Mouse (Mus musculus) midbrain, embryonic 11.5 days (tissue): ENCODE data around the gene Sirt6. TPM values are rescaled to one million over a fixed set of nuclear protein-coding genes. Genes with fewer than 3 reads are reported as not detected.
A peak's percentile ranks its signal among the peaks of the same experiment; 100 is the strongest.

Source experiments
- ATAC-seq: fragments of 200-750 bp; cut with Nextera tagmentation; 2 replicates; pipeline ENCODE4 v1.8.0; 2017; ENCODE audit warnings: moderate TSS enrichment, moderate library complexity; ENCODE audit not compliant: low FRiP score
- DNase-seq: peaks from one replicate; pipeline ENCODE4 v3.0.0; 2015; ENCODE audit warnings: low spot score; ENCODE audit errors: missing footprints
- H3K27ac ChIP-seq: fragments of 300-500 bp; sonication (generic); 2 replicates; pipeline ENCODE4 v1.5.1; 2014; ENCODE audit warnings: low read depth, low read length
- H3K27me3 ChIP-seq: fragments of 300-500 bp; sonication (generic); 2 replicates; pipeline ENCODE4 v1.6.1; 2014; ENCODE audit warnings: mild to moderate bottlenecking, low read length, moderate library complexity, mixed read lengths; ENCODE audit not compliant: control insufficient read depth, insufficient read depth
- H3K36me3 ChIP-seq: fragments of 300-500 bp; sonication (generic); 2 replicates; pipeline ENCODE4 v1.6.1; 2014; ENCODE audit warnings: mild to moderate bottlenecking, low read length, moderate library complexity, mixed read lengths; ENCODE audit not compliant: control insufficient read depth, insufficient read depth
- H3K4me1 ChIP-seq: fragments of 300-500 bp; sonication (generic); 2 replicates; pipeline ENCODE4 v1.6.1; 2014; ENCODE audit warnings: low read length; ENCODE audit not compliant: control insufficient read depth, insufficient read depth
- H3K4me2 ChIP-seq: fragments of 300-500 bp; sonication (generic); 2 replicates; pipeline ENCODE4 v1.6.1; 2014; ENCODE audit warnings: mild to moderate bottlenecking, moderate library complexity
- H3K4me3 ChIP-seq: fragments of 300-500 bp; sonication (generic); 2 replicates; pipeline ENCODE4 v1.5.1; 2014; ENCODE audit warnings: low read depth, low read length
- H3K9ac ChIP-seq: fragments of 300-500 bp; sonication (generic); 2 replicates; pipeline ENCODE4 v1.6.1; 2014; ENCODE audit warnings: low read length
- H3K9me3 ChIP-seq: fragments of 300-500 bp; sonication (generic); 2 replicates; pipeline ENCODE4 v1.6.1; 2016; ENCODE audit warnings: low read length; ENCODE audit not compliant: control insufficient read depth
- WGBS: fragments of 180-500 bp; shearing (Covaris S2); extraction: QIAGEN DNeasy Blood & Tissue Kit; methylation state at CpG from one replicate; pipeline ENCODE4 v1.1.7; 2014; 5-methylcytosine and 5-hydroxymethylcytosine counted together
- polyA plus RNA-seq: library from polyadenylated mRNA; unstranded; fragments of >200 nt; fragmentation: Nextera tagmentation; extraction: Ambion mirVana; gene quantifications from 2 replicates; pipeline ENCODE4 v1.2.1, GENCODE M21; 2014

Sirt6 gene
- polyA plus RNA-seq, 1 experiment from 2014 or later, result 36.6 TPM

DNA sequence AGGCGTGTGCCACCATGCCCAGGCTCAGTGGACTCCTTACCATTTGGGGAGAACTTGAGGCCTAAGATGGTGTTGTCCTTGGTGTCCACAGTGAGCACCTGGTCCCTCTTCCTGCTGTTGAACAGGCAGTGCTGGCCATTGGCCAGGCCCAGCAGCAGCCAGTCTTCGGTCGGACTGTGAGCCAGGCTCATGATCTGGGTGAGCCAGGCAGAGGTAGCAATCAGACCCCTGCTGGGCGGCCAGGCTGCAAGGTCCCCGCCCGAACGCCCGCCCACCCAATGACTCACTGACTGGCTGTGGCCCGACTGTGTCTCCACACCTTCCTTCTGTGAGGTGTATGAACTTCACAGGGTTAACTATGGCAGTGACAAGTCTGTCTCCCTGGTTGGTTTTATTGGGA lies 35.8 kb downstream of the Sirt6 start:
- H3K4me1 ChIP-seq, result peaks cover 15% of the 10 kb centered on the region
- ATAC-seq (no peak), DNase-seq (no peak)
- H3K4me2 ChIP-seq, result no peak overlapping the region
- no peak overlapping the region for H3K4me3 ChIP-seq
- no peak overlapping the region for H3K27ac ChIP-seq
- peaks cover 28% of the 10 kb centered on the region for H3K27me3 ChIP-seq
- no peaks in the 10 kb centered on the region for H3K36me3 ChIP-seq
- no peaks in the 10 kb centered on the region for H3K9me3 ChIP-seq
- WGBS, result 76% methylated on average over 9 of the region's 9 CpGs
- no peak overlapping the region for H3K9ac ChIP-seq

DNA sequence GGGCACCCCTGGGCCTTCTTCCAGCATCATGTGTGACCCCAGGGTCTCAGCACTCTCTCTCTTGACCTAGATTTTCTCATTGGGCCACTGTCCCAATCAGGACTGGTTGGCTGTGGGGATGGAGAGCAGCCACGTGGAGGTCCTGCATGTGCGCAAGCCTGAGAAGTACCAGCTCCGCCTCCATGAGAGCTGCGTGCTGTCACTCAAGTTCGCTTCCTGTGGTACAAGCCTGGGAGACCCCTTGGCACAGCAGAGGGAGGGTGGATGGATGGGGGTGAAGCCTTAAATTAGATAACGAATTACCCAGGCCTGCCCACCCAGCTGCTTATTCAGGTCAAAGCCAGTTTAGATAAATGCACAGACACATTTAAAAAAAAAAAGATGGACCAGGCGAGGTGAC lies 38.9 kb downstream of the Sirt6 start:
- ATAC-seq (no peak), DNase-seq (no peak)
- H3K4me3 ChIP-seq, result no peak overlapping the region
- no peak overlapping the region for H3K9ac ChIP-seq
- peaks cover 7% of the 10 kb centered on the region; the same call in 1 of the 2 replicates for H3K27me3 ChIP-seq
- no peak overlapping the region for H3K27ac ChIP-seq
- H3K4me2 ChIP-seq, result no peak overlapping the region
- H3K4me1 ChIP-seq, result no peaks in the 10 kb centered on the region
- H3K9me3 ChIP-seq, result no peaks in the 10 kb centered on the region
- 82% methylated on average over 7 of the region's 7 CpGs for WGBS
- H3K36me3 ChIP-seq, result no peaks in the 10 kb centered on the region

DNA sequence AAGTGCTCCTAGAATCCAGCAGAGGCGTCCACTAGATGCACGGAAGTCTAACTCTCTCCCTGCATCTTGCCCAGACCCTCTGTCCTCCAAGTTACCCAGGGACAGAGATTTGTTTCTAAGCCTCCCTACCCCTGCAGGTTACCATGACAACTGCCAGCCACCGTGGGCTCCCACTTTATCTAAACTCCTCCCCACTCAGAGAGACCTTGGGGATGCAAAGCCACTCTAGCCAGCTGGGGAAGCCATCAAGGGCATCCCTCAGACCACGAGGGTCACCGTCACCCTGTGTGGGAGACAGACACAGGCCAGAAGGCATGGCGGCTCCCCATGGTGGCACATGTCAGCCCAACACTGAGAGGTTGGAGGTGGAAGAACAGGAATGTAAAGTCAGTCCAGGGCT lies 44.2 kb downstream of the Sirt6 start:
- no peaks in the 10 kb centered on the region for H3K36me3 ChIP-seq
- peaks cover 4% of the 10 kb centered on the region for H3K4me1 ChIP-seq
- H3K27ac ChIP-seq, result no peak overlapping the region
- H3K9me3 ChIP-seq, result no peaks in the 10 kb centered on the region
- ATAC-seq (no peak), DNase-seq (no peak)
- no peak overlapping the region for H3K4me3 ChIP-seq
- H3K4me2 ChIP-seq, result no peak overlapping the region
- H3K9ac ChIP-seq, result no peak overlapping the region
- peaks cover 19% of the 10 kb centered on the region; the same call in 1 of the 2 replicates for H3K27me3 ChIP-seq
- 35% methylated on average over 6 of the region's 6 CpGs for WGBS

DNA sequence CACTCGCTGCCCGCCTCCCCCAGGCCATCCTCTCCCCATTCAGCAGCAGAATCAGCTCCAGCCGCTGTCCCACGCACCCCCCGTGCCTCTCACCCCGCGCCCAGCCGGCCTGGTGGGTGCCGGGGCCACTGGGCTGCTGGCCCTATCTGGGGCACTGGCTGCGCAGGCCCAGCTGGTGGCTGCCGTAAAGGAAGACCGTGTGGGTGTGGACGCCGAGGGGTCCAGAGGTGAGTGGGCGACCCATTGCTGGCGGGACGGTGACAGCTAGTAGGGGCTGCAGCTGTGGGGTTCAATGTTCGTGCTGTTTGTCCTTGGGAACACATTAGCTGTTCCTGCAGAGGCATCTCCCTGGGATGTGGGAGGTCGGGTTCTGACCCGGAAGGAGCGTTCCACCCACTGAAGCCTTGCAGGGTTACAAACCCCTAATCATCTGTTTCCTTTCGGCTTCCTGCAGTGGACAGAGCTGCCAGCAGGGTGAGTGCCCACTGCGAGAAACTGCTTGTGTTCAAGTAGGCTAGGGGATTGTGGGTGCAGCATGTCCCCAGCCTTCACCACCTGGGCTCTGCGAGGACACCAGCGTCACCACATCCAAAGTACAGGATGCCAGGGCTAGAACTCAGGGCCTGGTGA lies 47.0 kb downstream of the Sirt6 start:
- no peak overlapping the region for H3K9ac ChIP-seq
- H3K4me1 ChIP-seq, result peaks cover 7% of the 10 kb centered on the region
- ATAC-seq (no peak), DNase-seq (no peak)
- no peak overlapping the region for H3K4me3 ChIP-seq
- H3K27me3 ChIP-seq, result peaks cover 28% of the 10 kb centered on the region; the same call in 1 of the 2 replicates
- no peak overlapping the region for H3K27ac ChIP-seq
- no peaks in the 10 kb centered on the region for H3K9me3 ChIP-seq
- H3K4me2 ChIP-seq, result no peak overlapping the region
- H3K36me3 ChIP-seq, result no peaks in the 10 kb centered on the region
- WGBS, result 55% methylated on average over 25 of the region's 25 CpGs

DNA sequence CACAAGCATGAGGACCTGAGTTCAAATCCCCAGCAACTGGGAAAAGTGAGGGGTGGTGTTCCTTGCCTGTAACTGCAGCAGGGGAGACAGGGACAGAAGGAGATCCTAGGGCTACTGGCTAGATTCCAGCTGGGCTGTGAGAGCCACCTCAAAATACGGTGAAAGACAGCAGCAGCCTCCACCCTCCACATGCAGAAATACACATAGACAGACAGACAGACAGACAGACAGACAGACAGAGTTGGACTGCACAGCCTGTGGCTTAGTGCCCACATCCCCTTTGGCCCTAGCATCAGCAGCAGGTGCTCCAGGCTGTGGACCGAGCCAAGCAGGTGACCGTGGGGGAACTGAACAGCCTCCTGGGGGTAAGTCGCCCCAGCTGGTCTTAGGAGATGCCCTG lies 47.6 kb downstream of the Sirt6 start:
- H3K9ac ChIP-seq, result no peak overlapping the region
- H3K27ac ChIP-seq, result no peak overlapping the region
- no peak overlapping the region for H3K4me3 ChIP-seq
- no peaks in the 10 kb centered on the region for H3K9me3 ChIP-seq
- H3K27me3 ChIP-seq, result peaks cover 30% of the 10 kb centered on the region
- peaks cover 12% of the 10 kb centered on the region for H3K4me1 ChIP-seq
- DNase-seq (no peak), ATAC-seq (no peak)
- WGBS, result 75% methylated on average over 4 of the region's 4 CpGs
- no peaks in the 10 kb centered on the region for H3K36me3 ChIP-seq
- H3K4me2 ChIP-seq, result no peak overlapping the region

DNA sequence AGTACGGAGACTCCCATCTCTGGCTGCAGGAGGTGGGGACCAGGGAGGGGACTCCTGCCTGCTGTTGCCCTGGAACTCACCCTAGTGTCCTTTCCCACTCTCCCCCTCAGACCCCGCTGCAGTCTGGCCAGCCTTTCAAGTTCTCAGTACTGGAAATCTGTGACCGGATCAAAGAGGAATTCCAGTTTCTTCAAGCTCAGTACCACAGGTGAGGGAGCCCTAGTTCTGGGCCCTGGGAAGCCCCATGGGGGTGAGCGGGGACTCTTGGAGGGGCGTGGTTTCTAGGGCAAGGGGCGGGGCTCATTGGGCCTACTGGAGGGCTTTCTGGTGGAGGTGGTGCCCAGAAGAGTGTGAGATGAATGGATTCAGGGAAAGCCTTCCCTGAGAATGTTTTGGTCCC lies 51.9 kb downstream of the Sirt6 start:
- H3K27ac ChIP-seq, result no peak overlapping the region
- H3K9ac ChIP-seq, result peak overlapping the region; percentile 58
- peaks cover 55% of the 10 kb centered on the region for H3K27me3 ChIP-seq
- peak overlapping the region; percentile 41 for H3K4me3 ChIP-seq
- peak; percentile 89 for DNase-seq
- 2% methylated on average over 6 of the region's 6 CpGs for WGBS
- H3K4me2 ChIP-seq, result peak overlapping the region; percentile 58
- H3K4me1 ChIP-seq, result peaks cover 28% of the 10 kb centered on the region
- no peaks in the 10 kb centered on the region for H3K36me3 ChIP-seq
- ATAC-seq, result no peak
- no peaks in the 10 kb centered on the region for H3K9me3 ChIP-seq

DNA sequence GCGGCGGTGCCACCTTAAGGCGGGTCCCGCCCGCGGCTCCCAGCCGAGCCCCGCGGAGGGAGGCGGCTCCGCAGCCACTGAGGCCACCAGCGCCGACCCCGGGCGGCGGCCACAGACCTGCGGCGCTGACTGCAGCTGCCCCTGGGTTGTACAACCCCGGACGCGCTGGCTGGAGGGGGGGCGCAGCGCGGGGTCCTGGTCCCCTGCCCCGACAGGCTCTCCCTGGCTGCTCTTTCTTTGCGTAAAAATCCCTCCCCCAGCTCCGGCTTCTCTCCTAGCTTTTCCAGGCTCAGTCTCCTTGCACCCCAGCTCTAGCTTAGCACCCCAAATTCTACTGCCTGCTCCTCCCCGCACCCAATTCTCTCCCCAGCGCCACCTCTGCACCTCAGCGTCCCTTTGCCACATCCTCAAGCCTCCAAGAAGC lies 52.4 kb downstream of the Sirt6 start:
- peak; percentile 10; the same call in 1 of the 2 replicates for ATAC-seq
- peaks cover 30% of the 10 kb centered on the region for H3K4me1 ChIP-seq
- H3K27me3 ChIP-seq, result peaks cover 52% of the 10 kb centered on the region
- H3K9me3 ChIP-seq, result no peaks in the 10 kb centered on the region
- 0 out of 2 replicates have a peak overlapping the region, but pooled peaks have one; percentile 16 for H3K27ac ChIP-seq
- WGBS, result 0% methylated on average over 27 of the region's 30 CpGs
- peak overlapping the region; percentile 58 for H3K9ac ChIP-seq
- DNase-seq, result no peak
- H3K4me2 ChIP-seq, result peak overlapping the region; percentile 58
- H3K4me3 ChIP-seq, result peak overlapping the region; percentile 41
- no peaks in the 10 kb centered on the region for H3K36me3 ChIP-seq

DNA sequence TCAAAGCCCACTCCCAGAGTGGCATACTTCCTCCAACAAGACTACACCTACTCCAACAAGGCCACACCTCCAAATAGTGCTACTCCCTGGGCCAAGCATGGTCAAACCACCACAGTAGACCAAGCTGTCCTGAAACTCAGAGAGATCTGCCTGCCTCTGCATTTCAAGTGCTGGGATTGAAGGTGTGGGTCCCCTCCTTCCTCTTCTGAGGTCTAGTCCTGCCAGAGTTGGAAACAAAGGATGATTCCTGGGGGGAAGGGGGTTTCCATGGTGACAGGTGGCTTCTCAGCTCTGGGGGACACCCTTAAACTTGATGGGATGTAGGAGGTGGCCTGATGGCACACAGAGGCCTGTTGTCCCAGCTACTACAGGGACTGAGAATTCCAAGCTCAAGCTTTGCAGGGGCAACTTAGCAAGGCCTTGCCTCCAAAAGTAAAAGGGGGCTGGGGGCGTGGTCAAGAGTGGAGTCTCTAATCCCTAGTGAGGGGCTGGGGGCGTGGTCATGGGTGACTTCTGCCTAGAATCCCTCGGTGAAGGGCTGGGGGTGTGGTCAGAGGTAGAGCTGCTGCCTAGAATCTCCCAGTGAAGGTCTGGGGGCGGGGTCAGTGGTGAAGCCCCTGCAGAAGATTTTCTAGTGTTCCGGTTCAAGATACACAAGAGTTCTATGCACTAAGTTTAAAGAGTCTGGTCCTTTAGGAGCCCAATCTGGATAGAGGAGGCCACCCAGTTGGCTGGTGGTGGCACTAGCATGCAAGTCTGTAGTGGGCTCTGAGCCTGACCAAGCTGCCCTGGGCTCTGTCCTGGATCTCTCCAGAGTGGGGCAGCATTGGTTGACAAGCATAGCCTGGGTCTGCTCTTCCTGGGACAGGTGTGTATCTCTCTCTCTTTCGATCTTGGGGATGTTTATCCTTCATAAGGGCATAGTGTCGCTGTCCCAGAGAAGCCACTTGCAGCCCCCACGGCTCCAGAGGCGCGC lies 53.2 kb downstream of the Sirt6 start, which contains the start of gene Tle2:
Gene Tle2, plus strand, starts transcription at position 481 of the 976 bp plus-strand sequence.
- H3K4me2 ChIP-seq, result peak within 1 kb of the TSS; percentile 58
- 0 out of 2 replicates have a peak within 1 kb of the TSS, but pooled peaks have one; percentile 16 for H3K27ac ChIP-seq
- WGBS, result 17% methylated on average over 10 of the region's 10 CpGs
- no peaks in the 10 kb centered on the region for H3K36me3 ChIP-seq
- peaks cover 51% of the 10 kb centered on the region for H3K27me3 ChIP-seq
- no peak for DNase-seq
- H3K4me3 ChIP-seq, result peak within 1 kb of the TSS; percentile 41
- no peak for ATAC-seq
- H3K4me1 ChIP-seq, result peaks cover 37% of the 10 kb centered on the region
- peak within 1 kb of the TSS; percentile 58 for H3K9ac ChIP-seq
- H3K9me3 ChIP-seq, result no peaks in the 10 kb centered on the region

DNA sequence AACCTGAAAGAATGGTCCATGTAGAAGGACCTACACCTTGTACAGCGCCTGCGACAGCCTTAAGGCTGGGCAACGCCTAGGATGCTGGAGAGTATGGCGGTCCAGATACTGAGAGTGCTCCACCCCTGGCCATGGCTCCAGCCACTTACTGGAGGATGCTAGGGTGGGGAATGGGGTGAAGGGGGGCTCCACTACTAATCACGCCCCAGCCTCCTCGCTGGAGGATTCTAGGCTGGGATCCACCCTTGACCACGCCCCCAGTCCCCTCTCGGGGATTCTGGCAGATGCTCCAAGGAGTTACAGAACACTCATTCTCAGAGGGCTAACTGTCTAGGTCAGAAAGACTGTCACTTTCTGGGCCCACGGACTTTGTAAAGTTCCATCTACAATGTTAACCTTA lies 54.6 kb downstream of the Sirt6 start:
- WGBS, result 9% methylated on average over 9 of the region's 9 CpGs
- ATAC-seq, result no peak
- no peak for DNase-seq
- H3K4me2 ChIP-seq, result no peak overlapping the region; the same call in 1 of the 2 replicates
- H3K27ac ChIP-seq, result no peak overlapping the region
- H3K4me3 ChIP-seq, result no peak overlapping the region
- H3K9ac ChIP-seq, result no peak overlapping the region
- no peaks in the 10 kb centered on the region for H3K36me3 ChIP-seq
- H3K4me1 ChIP-seq, result peaks cover 48% of the 10 kb centered on the region
- H3K27me3 ChIP-seq, result peaks cover 53% of the 10 kb centered on the region
- H3K9me3 ChIP-seq, result no peaks in the 10 kb centered on the region
